Mouse (Mus musculus) heart, embryonic 16.5 days (tissue): Measurements from ENCODE around the gene Utrn. TPM values are rescaled to one million over a fixed set of nuclear protein-coding genes. Genes with fewer than 3 reads are reported as not detected.

Source experiments
- ATAC-seq: fragments of 200-750 bp; cut with Nextera tagmentation; replicated peaks from 2 replicates; pipeline ENCODE4 v1.8.0; 2017; ENCODE audit warnings: moderate number of reproducible peaks; ENCODE audit not compliant: insufficient read depth, low FRiP score; ENCODE audit errors: extremely low read depth
- H3K27ac ChIP-seq: fragments of 300-500 bp; sonication (generic); 2 replicates; pipeline ENCODE4 v1.5.1; 2014; ENCODE audit warnings: mild to moderate bottlenecking, low read length, control low read depth, moderate library complexity
- H3K27me3 ChIP-seq: fragments of 300-500 bp; sonication (generic); 2 replicates; pipeline ENCODE4 v1.6.1; 2014; ENCODE audit warnings: low read length, mixed read lengths; ENCODE audit not compliant: control insufficient read depth, insufficient read depth
- H3K36me3 ChIP-seq: fragments of 300-500 bp; sonication (generic); 2 replicates; pipeline ENCODE4 v1.6.1; 2014; ENCODE audit not compliant: control insufficient read depth, insufficient read depth
- H3K4me1 ChIP-seq: fragments of 300-500 bp; sonication (generic); 2 replicates; pipeline ENCODE4 v1.6.1; 2014; ENCODE audit warnings: low read length, mixed read lengths; ENCODE audit not compliant: control insufficient read depth, insufficient read depth
- H3K4me2 ChIP-seq: fragments of 300-500 bp; sonication (generic); 2 replicates; pipeline ENCODE4 v1.6.1; 2014; ENCODE audit warnings: low read depth, mild to moderate bottlenecking, control low read depth, low read length
- H3K4me3 ChIP-seq: fragments of 300-500 bp; sonication (generic); 2 replicates; pipeline ENCODE4 v1.5.1; 2014; ENCODE audit warnings: mild to moderate bottlenecking, control low read depth, low read length
- H3K9ac ChIP-seq: fragments of 300-500 bp; sonication (generic); 2 replicates; pipeline ENCODE4 v1.6.1; 2014; ENCODE audit warnings: low read length, control low read depth
- H3K9me3 ChIP-seq: fragments of 300-500 bp; sonication (generic); replicated peaks from 2 replicates; pipeline ENCODE4 v1.6.1; 2016; ENCODE audit warnings: low read length; ENCODE audit not compliant: control insufficient read depth
- WGBS: fragments of 180-500 bp; shearing (Covaris S2); extraction: QIAGEN DNeasy Blood & Tissue Kit; methylation state at CpG from one replicate; pipeline ENCODE4 v1.1.7; 2014; 5-methylcytosine and 5-hydroxymethylcytosine counted together
- polyA plus RNA-seq: library from polyadenylated mRNA; unstranded; fragments of >200 nt; fragmentation: Nextera tagmentation; extraction: Ambion mirVana; gene quantifications from 2 replicates; pipeline ENCODE4 v1.2.1, GENCODE M21; 2015

The Utrn gene
- polyA plus RNA-seq, 1 experiment from 2014 or later, result 65.7 TPM

- H3K4me2 ChIP-seq, result no peak overlapping the region
- H3K9ac ChIP-seq, result no peak overlapping the region
- H3K4me1 ChIP-seq, result peaks cover 4% of the 10 kb centered on the region; the same call in 1 of the 2 replicates
- H3K27me3 ChIP-seq, result no peaks in the 10 kb centered on the region
- no peak overlapping the region for H3K27ac ChIP-seq
- H3K4me3 ChIP-seq, result no peak overlapping the region
- no peak for ATAC-seq
- WGBS, result 68% methylated on average over 8 of the region's 8 CpGs
- no peaks in the 10 kb centered on the region for H3K9me3 ChIP-seq
- no peaks in the 10 kb centered on the region for H3K36me3 ChIP-seq
Observed at GRCm38 (mm10) chr10:12426866-12427265, 442.3 kb downstream of the Utrn start.

- no peaks in the 10 kb centered on the region; the same call in 1 of the 2 replicates for H3K36me3 ChIP-seq
- H3K4me1 ChIP-seq, result peaks cover 4% of the 10 kb centered on the region; the same call in 1 of the 2 replicates
- no peaks in the 10 kb centered on the region for H3K27me3 ChIP-seq
- no peak overlapping the region for H3K4me3 ChIP-seq
- no peak for ATAC-seq
- H3K27ac ChIP-seq, result no peak overlapping the region
- no peaks in the 10 kb centered on the region for H3K9me3 ChIP-seq
- H3K9ac ChIP-seq, result no peak overlapping the region
- no peak overlapping the region for H3K4me2 ChIP-seq
- WGBS, result 74% methylated on average over 2 of the region's 2 CpGs
Observed at GRCm38 (mm10) chr10:12424944-12425343, 444.2 kb downstream of the Utrn start.

- no peak for ATAC-seq
- WGBS, result 88% methylated on average over 7 of the region's 7 CpGs
- Histone ChIP-seq H3K9me3 (no peaks in the 10 kb centered on the region), H3K27ac (no peak overlapping the region), H3K4me2 (no peak overlapping the region), H3K27me3 (no peaks in the 10 kb centered on the region), H3K9ac (no peak overlapping the region), H3K4me1 (peaks cover 4% of the 10 kb centered on the region; the same call in 1 of the 2 replicates), H3K4me3 (no peak overlapping the region), H3K36me3 (no peaks in the 10 kb centered on the region; the same call in 1 of the 2 replicates)
Observed at GRCm38 (mm10) chr10:12423994-12424725, 445.0 kb downstream of the Utrn start.

GRCm38 (mm10) chr10:12414967-12415366 lies 454.2 kb downstream of the Utrn start:
- Histone ChIP-seq H3K4me2 (no peak overlapping the region), H3K27ac (no peak overlapping the region), H3K4me3 (no peak overlapping the region), H3K9ac (no peak overlapping the region), H3K4me1 (no peaks in the 10 kb centered on the region), H3K27me3 (no peaks in the 10 kb centered on the region), H3K9me3 (no peaks in the 10 kb centered on the region), H3K36me3 (peaks cover 13% of the 10 kb centered on the region; the same call in 1 of the 2 replicates)
- 72% methylated on average over 3 of the region's 3 CpGs for WGBS
- ATAC-seq, result no peak

- Histone ChIP-seq H3K4me2 (no peak overlapping the region), H3K4me3 (no peak overlapping the region), H3K36me3 (peaks cover 18% of the 10 kb centered on the region), H3K27ac (no peak overlapping the region), H3K9ac (no peak overlapping the region), H3K4me1 (peaks cover 2% of the 10 kb centered on the region; the same call in 1 of the 2 replicates), H3K9me3 (no peaks in the 10 kb centered on the region), H3K27me3 (no peaks in the 10 kb centered on the region)
- ATAC-seq, result no peak
- 88% methylated on average over 12 of the region's 12 CpGs for WGBS
Observed at GRCm38 (mm10) chr10:12406338-12407110, 462.6 kb downstream of the Utrn start.

- ATAC-seq, result no peak
- WGBS, result 41% methylated on average over 2 of the region's 2 CpGs
- Histone ChIP-seq H3K4me1 (peaks cover 4% of the 10 kb centered on the region), H3K4me2 (no peak overlapping the region), H3K4me3 (no peak overlapping the region), H3K27ac (no peak overlapping the region), H3K9me3 (no peaks in the 10 kb centered on the region), H3K27me3 (no peaks in the 10 kb centered on the region), H3K36me3 (peaks cover 16% of the 10 kb centered on the region), H3K9ac (no peak overlapping the region)
Observed at GRCm38 (mm10) chr10:12399450-12399849, 469.7 kb downstream of the Utrn start.

GRCm38 (mm10) chr10:12380139-12380538 lies 489.0 kb downstream of the Utrn start:
- Histone ChIP-seq H3K27ac (no peak overlapping the region), H3K27me3 (no peaks in the 10 kb centered on the region), H3K4me1 (no peaks in the 10 kb centered on the region), H3K9ac (no peak overlapping the region), H3K4me3 (no peak overlapping the region), H3K36me3 (no peaks in the 10 kb centered on the region), H3K9me3 (no peaks in the 10 kb centered on the region), H3K4me2 (no peak overlapping the region)
- ATAC-seq, result no peak
- 91% methylated on average over 1 of the region's 1 CpGs for WGBS

- no peaks in the 10 kb centered on the region for H3K27me3 ChIP-seq
Observed at GRCm38 (mm10) chr10:12379123-12379522, 490.0 kb downstream of the Utrn start.

GRCm38 (mm10) chr10:12377727-12378126 lies 491.4 kb downstream of the Utrn start:
- ATAC-seq, result no peak
- Histone ChIP-seq H3K4me1 (no peaks in the 10 kb centered on the region), H3K4me3 (no peak overlapping the region), H3K36me3 (no peaks in the 10 kb centered on the region), H3K4me2 (no peak overlapping the region), H3K27ac (no peak overlapping the region), H3K9me3 (no peaks in the 10 kb centered on the region), H3K27me3 (no peaks in the 10 kb centered on the region), H3K9ac (no peak overlapping the region)
- 48% methylated on average over 3 of the region's 3 CpGs for WGBS

More at GRCm38 (mm10) chr10:12379123-12379522, 490.0 kb downstream of the Utrn start:
- Histone ChIP-seq H3K9me3 (no peaks in the 10 kb centered on the region), H3K9ac (no peak overlapping the region), H3K36me3 (no peaks in the 10 kb centered on the region), H3K4me2 (no peak overlapping the region), H3K27ac (no peak overlapping the region), H3K4me3 (no peak overlapping the region), H3K4me1 (no peaks in the 10 kb centered on the region)
- WGBS, result 85% methylated on average over 1 of the region's 1 CpGs
- no peak for ATAC-seq
